Mouse (Mus musculus): ENCODE measurements around the gene Phpt1.

DNA sequence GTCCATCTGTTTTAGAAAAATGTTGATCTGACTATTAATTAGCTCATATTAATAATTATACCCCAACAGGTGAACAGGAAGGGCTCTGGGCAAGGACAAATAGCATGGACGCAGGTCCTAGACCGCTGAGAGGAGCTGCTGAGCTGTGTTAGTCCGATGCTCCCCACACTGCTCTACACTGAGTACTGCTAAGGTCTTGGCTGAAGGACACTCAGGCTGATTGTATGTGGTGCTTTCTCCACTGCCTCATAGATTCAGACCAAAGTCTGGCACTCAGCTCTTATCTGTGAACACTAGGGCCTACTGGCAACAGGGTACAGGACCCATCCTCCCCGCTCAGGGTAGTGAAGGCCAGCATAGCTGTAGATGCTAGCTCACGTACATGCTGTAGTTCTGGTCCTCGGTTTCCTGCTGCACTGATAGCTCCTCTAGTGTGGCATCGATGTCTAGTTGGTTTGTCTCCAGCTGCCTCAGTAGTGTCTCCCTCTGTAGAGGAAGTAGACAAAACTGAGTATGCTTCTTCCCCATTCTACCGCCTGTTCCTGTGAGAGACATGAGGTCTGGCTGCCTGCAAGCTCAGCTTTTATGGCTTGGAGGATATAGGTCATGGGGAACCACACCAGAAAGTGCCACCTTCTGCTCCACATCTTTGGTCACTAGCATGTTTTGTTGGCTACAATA is 13.3 kb upstream of the Phpt1 start:
- no peak for TF ChIP-seq CTCF (IDR thresholded peaks at IDR 0.05; ENCODE audit: control insufficient read depth, insufficient read depth, insufficient read length)
- TF ChIP-seq MYOG (IDR thresholded peaks at IDR 0.05; ENCODE audit: control insufficient read depth, extremely low read depth, insufficient read length), result no peak
- TF ChIP-seq MAX (IDR thresholded peaks at IDR 0.05), result no peak
- TF ChIP-seq CEBPB (IDR thresholded peaks at IDR 0.05; ENCODE audit: low read depth), result no peak
- no peak for TF ChIP-seq MYOD1 (IDR thresholded peaks at IDR 0.05; ENCODE audit: control insufficient read depth, insufficient read length, low read depth)
- no peak for TF ChIP-seq USF1 (IDR thresholded peaks at IDR 0.05; ENCODE audit: low read depth)
